Mouse (Mus musculus): ENCODE results near the gene Gm10320. TPM values are rescaled to one million over a fixed set of nuclear protein-coding genes. Genes with fewer than 3 reads are reported as not detected.
A peak's percentile ranks its signal among the peaks of the same experiment; 100 is the strongest.

Gene Gm10320
- polyA plus RNA-seq, 1 experiment, result not detected

DNA sequence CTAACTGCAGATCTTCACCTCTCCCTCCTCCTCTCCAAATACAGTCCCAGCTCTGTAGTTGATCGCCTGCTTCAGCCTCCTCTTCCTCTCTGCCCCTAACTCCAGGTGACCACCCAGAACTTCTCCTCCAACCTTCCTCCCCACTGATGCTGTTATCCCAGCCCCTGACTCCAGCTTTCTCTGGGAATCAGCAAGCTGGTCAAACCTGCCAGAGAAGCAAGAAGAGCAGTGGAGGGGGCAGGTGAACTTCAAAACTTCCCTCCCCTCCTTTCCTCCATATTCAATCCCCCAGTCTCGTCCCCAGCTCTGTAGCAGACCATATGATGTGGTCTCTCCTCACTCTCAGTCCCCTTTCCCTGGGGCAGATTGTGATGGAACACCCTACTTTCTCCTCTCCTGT is 15.9 kb upstream of the Gm10320 start:
- Histone ChIP-seq H3K4me3 (ENCODE audit: insufficient read depth, low read depth, low read length) (no peak overlapping the region), H3K27ac (replicated peaks; ENCODE audit: low read depth, low read length) (no peak overlapping the region), H3K4me1 (ENCODE audit: control insufficient read depth, insufficient read depth, insufficient read length, low read length) (peaks cover 4% of the 10 kb centered on the region; the same call in 1 of the 2 replicates)

DNA sequence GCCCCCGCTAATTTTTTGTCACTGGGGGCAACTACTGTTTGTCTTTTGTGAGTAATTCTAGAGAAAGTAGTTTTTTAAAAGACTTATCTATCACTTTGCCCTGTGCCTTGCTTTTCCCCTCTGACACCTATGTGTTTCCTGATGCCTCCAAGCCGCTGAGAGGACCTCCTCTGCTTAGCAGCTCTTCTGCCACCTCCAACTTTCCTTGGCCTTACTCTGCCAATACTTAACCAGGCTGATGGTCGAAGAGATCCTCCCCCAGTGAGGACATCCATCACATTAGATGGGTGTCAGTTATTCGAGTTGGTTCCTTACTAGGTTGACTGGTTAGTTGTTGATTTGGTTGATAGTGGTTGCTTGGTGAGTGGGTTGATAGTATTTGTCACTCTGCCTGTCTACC is 14.7 kb upstream of the Gm10320 start:
- H3K27ac ChIP-seq (replicated peaks; ENCODE audit: low read depth, low read length), result no peak overlapping the region
- H3K4me1 ChIP-seq (ENCODE audit: control insufficient read depth, insufficient read depth, insufficient read length, low read length), result peaks cover 5% of the 10 kb centered on the region; the same call in 1 of the 2 replicates
- no peak overlapping the region for H3K4me3 ChIP-seq (ENCODE audit: insufficient read depth, low read depth, low read length)

DNA sequence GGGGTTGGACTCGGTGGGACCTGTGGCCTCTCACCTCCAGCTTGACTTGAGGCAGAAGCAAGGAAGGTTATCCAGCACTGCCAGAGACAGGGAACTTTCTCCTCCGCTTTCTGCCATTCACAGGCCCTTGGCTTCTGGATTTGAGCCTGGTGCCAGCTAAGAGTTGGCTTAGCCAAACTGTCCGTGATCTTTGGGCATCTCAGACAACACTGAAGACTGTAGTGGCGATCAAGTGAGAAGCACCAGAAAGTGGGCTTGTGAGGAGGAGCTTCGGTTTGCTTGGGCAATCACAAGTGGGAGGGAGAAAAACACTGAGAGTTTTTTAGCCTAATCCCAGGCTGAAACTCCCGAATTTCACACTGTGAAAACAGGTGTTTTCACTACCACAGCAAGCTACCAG is 14.2 kb upstream of the Gm10320 start:
- no peak overlapping the region for H3K4me3 ChIP-seq (ENCODE audit: insufficient read depth, low read depth, low read length)
- H3K4me1 ChIP-seq (ENCODE audit: control insufficient read depth, insufficient read depth, insufficient read length, low read length), result peaks cover 5% of the 10 kb centered on the region; the same call in 1 of the 2 replicates
- H3K27ac ChIP-seq (replicated peaks; ENCODE audit: low read depth, low read length), result no peak overlapping the region

DNA sequence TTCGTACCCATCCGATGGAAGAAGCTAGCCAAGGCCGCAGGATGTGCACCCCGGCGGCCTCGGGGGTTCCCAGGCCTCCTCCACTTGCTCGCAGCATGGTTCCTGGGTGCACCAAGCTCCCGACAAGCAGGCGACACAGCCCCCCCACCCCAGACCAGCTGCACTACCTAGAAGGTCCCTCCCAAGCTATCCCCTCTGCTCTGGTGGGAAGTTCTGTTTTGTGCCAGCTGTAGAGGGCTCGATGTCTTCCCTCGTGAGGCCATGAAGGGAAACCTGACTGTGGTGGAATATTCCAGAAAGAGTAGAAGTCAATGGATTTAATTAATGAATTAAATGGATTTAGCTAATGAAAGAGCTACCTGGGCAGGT is 13.7 kb upstream of the Gm10320 start:
- H3K4me3 ChIP-seq (ENCODE audit: insufficient read depth, low read depth, low read length), result no peak overlapping the region
- H3K27ac ChIP-seq (replicated peaks; ENCODE audit: low read depth, low read length), result no peak overlapping the region

DNA sequence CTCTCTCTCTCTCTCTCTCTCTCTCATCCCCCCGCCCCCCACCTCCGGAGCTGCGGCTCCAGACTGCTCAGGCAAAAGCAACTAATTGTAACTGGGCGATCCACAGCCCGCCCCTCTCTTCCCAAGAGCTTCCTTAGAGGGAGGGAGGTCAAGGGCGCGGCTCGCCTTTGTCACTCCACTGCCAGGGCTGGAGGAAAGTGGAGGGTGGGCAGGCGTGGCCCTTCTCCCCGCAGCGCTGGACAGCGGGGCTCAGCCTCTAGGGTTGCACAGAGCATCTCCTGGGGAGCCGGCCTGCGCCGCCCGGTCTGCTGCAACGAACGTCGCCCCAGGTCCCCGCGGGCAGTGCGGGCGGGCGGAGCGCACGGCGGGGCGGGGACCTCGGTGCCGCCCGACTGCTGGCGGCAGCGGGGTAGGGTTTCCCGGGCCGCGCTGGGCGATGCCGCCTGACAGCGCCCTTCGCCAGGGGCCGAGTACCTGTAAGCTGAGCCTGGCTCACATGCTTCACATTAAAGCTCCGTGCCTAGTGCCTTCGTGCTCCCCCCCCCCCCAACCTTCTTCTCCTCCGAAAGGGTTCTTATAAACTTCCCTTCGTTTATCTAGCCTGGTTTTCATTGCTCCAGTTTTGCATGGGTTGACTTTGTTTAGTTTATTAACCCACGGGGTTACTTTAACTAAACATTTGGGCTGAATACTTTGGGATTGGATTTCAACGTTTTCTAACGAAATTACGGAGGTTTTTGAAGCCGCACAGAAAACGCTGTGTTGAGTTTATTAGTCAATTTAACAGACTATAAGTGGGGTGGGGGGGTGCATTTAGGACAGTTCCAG is 13.1 kb upstream of the Gm10320 start:
- Histone ChIP-seq H3K27ac (replicated peaks; ENCODE audit: low read depth, low read length) (no peak overlapping the region), H3K4me3 (ENCODE audit: insufficient read depth, low read depth, low read length) (0 out of 2 replicates have a peak overlapping the region, but pooled peaks have one; percentile 10), H3K4me1 (ENCODE audit: control insufficient read depth, insufficient read depth, insufficient read length, low read length) (peaks cover 5% of the 10 kb centered on the region; the same call in 1 of the 2 replicates)

More for the DNA sequence above, 13.7 kb upstream of the Gm10320 start:
- H3K4me1 ChIP-seq (ENCODE audit: control insufficient read depth, insufficient read depth, insufficient read length, low read length), result peaks cover 5% of the 10 kb centered on the region; the same call in 1 of the 2 replicates

DNA sequence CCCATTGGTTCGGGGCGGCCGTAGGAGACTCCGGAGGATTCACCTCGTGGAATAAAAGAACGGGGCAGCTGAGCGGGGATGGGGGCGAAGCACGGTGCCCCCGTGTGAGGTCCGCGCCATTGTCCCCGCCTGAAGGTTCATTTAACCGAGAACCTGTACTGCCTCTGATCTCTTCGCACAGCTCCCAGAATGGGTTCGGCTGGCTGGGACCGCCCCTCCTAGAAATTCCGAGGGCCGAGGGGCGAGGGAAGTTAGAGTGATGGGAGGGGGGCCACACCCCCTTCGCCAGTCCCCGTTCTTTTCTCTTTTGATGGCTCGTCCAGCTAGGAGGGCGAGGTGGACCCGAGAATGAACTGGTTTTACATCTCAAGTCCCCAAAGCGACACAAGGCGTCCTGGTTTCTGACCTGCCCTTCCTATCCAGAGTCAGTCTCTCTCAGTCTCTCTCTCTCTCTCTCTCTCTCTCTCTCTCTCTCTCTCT is 12.4 kb upstream of the Gm10320 start:
- peaks cover 5% of the 10 kb centered on the region; the same call in 1 of the 2 replicates for H3K4me1 ChIP-seq (ENCODE audit: control insufficient read depth, insufficient read depth, insufficient read length, low read length)
- H3K27ac ChIP-seq (replicated peaks; ENCODE audit: low read depth, low read length), result no peak overlapping the region
- no peak overlapping the region for H3K4me3 ChIP-seq (ENCODE audit: insufficient read depth, low read depth, low read length)

DNA sequence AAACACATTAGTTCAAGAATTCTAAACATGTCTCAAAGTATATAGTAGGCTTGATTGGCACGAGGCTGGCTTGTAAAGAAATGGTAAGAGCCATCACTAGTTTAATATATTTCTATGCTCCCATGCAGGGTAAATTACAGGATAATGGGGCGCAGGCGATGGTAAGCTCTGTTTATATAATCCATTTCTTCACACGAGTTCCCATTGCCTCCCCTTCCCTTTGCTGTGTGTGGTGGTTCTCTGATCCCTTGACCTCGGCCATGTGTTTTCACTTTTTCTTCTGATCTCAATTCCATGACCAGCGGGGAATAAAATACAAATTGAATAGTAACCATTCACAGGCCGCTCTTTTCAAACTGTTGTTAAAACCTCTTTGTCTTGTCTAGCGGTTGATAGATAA is 11.8 kb upstream of the Gm10320 start:
- H3K4me3 ChIP-seq (ENCODE audit: insufficient read depth, low read depth, low read length), result no peak overlapping the region
- peaks cover 5% of the 10 kb centered on the region; the same call in 1 of the 2 replicates for H3K4me1 ChIP-seq (ENCODE audit: control insufficient read depth, insufficient read depth, insufficient read length, low read length)
- H3K27ac ChIP-seq (replicated peaks; ENCODE audit: low read depth, low read length), result no peak overlapping the region

DNA sequence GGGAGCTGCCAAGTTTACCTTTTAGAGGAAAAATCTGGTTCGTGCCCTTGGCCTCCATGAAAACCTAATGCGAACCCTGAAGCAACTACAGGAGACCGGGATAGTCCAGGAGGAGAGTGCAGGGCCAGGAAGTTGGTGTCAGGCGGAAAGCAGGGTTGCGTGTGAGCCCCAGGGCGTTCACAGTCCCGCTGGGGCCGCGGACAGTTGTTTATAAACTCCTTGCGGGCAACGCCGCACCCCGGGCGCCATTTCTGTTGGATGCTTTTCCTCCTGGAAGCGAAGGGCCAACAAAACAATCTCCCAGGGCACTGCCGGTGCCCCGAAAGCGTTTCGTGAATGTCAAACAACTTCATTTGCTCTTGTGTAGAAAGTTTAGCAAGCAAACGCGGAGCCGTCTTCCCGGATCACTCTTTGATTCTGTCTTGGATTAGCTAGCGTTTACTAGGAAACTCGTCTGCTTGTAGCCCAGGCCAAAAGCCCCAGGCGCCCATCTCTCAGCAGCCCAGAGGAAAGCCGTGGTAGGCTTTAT is 11.1 kb upstream of the Gm10320 start:
- Histone ChIP-seq H3K4me3 (ENCODE audit: insufficient read depth, low read depth, low read length) (peak overlapping the region; percentile 35), H3K4me1 (ENCODE audit: control insufficient read depth, insufficient read depth, insufficient read length, low read length) (peaks cover 5% of the 10 kb centered on the region; the same call in 1 of the 2 replicates), H3K27ac (replicated peaks; ENCODE audit: low read depth, low read length) (no peak overlapping the region)

DNA sequence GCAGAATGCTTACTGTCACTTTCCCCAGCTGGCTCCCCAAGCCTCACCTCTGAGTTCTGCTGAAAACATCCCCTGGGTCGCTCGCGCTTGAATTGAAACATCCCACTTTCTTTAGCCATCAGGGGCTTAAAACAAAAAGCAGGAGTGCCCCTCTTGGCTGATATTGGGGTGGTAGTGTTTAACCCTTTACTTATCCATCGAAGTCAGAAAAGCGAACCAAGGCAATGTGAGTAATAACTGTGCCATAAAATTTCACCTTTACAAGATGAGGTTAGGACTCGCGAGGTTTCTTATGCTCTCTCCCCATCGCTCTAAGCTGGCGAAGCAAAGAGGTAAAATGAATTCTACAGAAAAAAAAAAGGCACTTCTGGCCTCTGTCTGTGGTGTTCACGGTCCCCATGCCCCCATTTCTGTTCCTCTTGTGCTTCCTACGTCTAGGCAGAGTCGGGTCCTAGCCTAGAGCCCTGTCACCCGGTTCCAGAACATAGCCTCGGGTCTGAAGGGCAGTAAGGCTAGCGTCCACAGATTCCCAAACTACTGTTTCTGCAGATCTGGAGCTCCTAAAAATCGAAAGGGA is 10.5 kb upstream of the Gm10320 start:
- peaks cover 5% of the 10 kb centered on the region; the same call in 1 of the 2 replicates for H3K4me1 ChIP-seq (ENCODE audit: control insufficient read depth, insufficient read depth, insufficient read length, low read length)
- no peak overlapping the region; the same call in 1 of the 2 replicates for H3K4me3 ChIP-seq (ENCODE audit: insufficient read depth, low read depth, low read length)
- no peak overlapping the region for H3K27ac ChIP-seq (replicated peaks; ENCODE audit: low read depth, low read length)

DNA sequence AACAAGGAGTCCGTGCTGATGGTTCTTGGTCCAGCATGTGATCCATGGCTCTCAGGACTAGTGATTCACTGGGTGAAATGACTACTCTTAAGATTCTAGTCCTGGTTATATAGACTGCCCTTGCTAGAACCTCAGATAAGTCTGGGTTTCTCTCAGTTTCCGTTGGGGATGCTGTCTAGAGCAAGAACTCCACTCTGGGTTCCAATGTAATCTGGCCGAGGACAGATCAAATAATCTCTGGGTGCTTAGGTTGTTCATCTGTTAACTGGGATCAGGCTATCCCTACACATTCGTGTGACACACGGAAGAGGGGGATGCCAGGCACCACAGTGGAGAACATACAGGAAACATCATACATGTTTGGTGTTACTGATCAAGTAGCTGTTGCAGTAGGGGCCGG is 9.5 kb upstream of the Gm10320 start:
- H3K27ac ChIP-seq (replicated peaks; ENCODE audit: low read depth, low read length), result no peak overlapping the region
- peaks cover 5% of the 10 kb centered on the region; the same call in 1 of the 2 replicates for H3K4me1 ChIP-seq (ENCODE audit: control insufficient read depth, insufficient read depth, insufficient read length, low read length)
- H3K4me3 ChIP-seq (ENCODE audit: insufficient read depth, low read depth, low read length), result no peak overlapping the region

DNA sequence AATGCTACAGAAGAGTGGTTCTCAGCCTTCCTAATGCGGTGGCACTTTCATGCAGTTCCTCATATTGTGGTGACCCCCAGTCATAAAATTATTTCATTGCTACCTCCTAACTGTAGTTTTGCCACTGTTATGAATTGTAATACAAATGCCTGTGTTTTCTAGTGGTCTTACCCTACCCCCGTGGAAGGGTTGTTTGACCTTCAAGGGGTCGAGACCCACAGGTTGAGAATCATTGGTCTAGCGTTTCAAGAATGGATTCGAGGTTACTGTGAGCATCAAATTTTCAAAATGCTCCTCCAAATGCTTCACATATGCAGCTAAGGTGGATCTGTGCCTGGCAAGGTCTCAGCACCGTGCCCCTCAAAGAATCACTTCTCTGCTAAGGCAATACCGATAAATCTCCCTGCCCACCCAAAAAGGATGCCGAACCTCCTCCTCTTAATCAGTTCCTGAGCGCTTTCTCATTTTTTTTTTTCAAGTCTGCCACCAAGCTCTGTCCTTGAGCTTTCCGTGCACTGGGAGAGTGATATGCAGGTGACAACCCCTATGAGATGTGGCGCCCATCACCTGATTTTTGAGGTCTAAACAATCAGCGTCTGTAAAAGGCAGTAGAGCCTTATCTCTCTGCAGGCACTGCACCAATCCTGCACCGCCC is 8.8 kb upstream of the Gm10320 start:
- no peak overlapping the region for H3K4me3 ChIP-seq (ENCODE audit: insufficient read depth, low read depth, low read length)
- no peak overlapping the region for H3K27ac ChIP-seq (replicated peaks; ENCODE audit: low read depth, low read length)
- H3K4me1 ChIP-seq (ENCODE audit: control insufficient read depth, insufficient read depth, insufficient read length, low read length), result peaks cover 5% of the 10 kb centered on the region; the same call in 1 of the 2 replicates

DNA sequence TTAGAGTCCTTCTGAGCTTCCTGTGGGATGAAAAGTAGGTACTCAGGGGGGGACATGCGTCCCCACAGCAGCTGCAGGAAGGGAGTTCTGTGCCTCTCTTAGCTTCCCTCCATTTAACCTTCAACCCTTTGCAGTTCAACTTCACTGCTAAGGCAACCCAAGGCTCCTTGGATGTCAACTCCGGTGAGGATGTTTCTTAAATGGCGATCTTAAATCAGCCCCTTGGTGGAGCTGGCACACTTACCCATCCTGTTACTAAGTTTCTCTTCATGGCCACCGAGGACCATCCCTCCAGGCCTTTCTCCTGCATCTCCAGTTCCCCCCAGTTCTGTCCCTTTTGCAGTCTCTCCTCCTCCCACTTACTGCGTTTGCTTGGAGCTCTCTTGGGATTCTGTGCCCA is 6.8 kb upstream of the Gm10320 start:
- no peak overlapping the region for H3K27ac ChIP-seq (replicated peaks; ENCODE audit: low read depth, low read length)
- peaks cover 5% of the 10 kb centered on the region; the same call in 1 of the 2 replicates for H3K4me1 ChIP-seq (ENCODE audit: control insufficient read depth, insufficient read depth, insufficient read length, low read length)
- no peak overlapping the region for H3K4me3 ChIP-seq (ENCODE audit: insufficient read depth, low read depth, low read length)

DNA sequence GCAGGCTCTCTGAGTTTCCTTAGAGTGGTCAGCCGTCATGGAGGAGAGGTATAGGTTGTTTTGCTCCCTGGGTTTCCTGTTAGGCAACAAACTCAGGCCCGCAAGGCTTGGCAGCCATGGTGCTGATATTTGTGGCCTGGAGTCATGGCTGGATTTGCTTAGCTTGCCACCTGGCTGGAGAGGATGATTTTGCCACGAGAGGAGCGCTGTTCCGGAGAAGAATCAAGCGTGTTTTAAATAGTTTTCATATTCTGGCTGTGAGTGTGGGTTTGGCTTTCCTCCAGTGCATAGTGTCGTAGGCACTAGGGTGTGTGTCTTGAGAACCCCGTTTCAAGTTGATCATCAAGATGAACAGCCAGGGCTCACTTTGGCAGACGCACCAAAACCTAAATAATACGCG is 6.3 kb upstream of the Gm10320 start:
- Histone ChIP-seq H3K4me1 (ENCODE audit: control insufficient read depth, insufficient read depth, insufficient read length, low read length) (peaks cover 4% of the 10 kb centered on the region; the same call in 1 of the 2 replicates), H3K4me3 (ENCODE audit: insufficient read depth, low read depth, low read length) (no peak overlapping the region), H3K27ac (replicated peaks; ENCODE audit: low read depth, low read length) (no peak overlapping the region)

DNA sequence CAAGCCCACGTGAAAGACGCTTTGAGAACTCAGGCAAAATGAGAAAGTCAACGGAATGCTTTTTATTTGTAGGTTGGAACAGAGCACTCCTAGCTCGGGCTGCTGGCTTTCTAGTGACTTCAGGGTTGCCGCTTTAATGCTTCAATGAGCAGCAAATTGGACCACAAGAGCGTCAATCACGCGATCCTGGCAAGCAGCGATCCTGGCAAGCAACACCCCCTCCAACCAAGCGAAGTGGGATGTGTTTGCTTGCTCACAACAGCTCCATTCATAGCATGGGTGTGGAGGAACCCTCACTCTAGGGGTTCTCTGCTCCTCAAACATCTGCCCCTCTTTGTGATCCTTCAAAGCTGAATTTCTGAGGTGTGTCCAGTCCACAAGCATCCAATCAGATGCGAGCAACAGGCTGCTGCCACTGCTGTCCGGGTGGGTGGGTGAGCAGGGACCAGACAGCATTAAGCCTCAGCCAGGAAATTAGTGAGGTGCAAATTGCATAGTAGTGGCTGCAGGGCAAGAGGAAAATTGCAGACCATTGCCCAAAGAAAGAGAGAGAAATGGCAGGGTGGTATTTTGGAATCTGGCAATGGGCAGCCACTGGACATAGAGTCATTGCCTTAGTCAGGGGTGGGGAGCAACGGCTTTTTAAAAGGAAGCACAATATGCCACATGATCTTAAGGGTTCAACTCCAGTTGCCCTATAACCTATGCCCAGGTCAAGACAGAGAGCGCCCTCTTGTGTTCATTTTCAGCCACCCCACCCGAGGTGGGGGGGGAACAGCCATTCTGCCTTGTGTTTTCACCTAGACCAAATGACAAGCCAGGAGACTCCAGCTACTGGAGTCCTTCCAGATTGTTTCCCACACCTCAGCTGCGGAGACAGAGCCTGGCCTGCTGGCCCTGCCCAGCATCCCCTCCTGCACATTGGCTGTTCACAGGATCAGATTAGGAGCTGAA is 5.4 kb upstream of the Gm10320 start:
- no peak overlapping the region for H3K27ac ChIP-seq (replicated peaks; ENCODE audit: low read depth, low read length)
- no peaks in the 10 kb centered on the region for H3K4me1 ChIP-seq (ENCODE audit: control insufficient read depth, insufficient read depth, insufficient read length, low read length)
- no peak overlapping the region for H3K4me3 ChIP-seq (ENCODE audit: insufficient read depth, low read depth, low read length)
